Mouse (Mus musculus) thymus, postnatal 14 days (tissue): ENCODE data around the gene H2afv.

Source experiments
- DNase-seq: peaks from one replicate; pipeline ENCODE4 v3.0.0; 2021

H2afv gene

GRCm38 (mm10) chr11:6444077-6444853 is at the start of gene H2afv:
H2afv (minus strand) TSS chr11:6444443.
- peak; percentile 99 for DNase-seq

GRCm38 (mm10) chr11:6489691-6490503 is 45.7 kb upstream of the H2afv start:
- DNase-seq = peak; percentile 66

- DNase-seq = no peak
These were observed 45.0 kb upstream of the H2afv start for GRCm38 (mm10) chr11:6489257-6489656.

- no peak for DNase-seq
These were observed 43.9 kb upstream of the H2afv start for GRCm38 (mm10) chr11:6488041-6488684.

GRCm38 (mm10) chr11:6487496-6487895 is 43.3 kb upstream of the H2afv start:
- DNase-seq = no peak

- no peak for DNase-seq
These were observed 42.7 kb upstream of the H2afv start for GRCm38 (mm10) chr11:6486916-6487315.

- no peak for DNase-seq
These were observed 40.2 kb upstream of the H2afv start for GRCm38 (mm10) chr11:6484244-6484959.

- DNase-seq = no peak
These were observed 38.9 kb upstream of the H2afv start for GRCm38 (mm10) chr11:6483103-6483502.

GRCm38 (mm10) chr11:6481669-6482185 is 37.5 kb upstream of the H2afv start:
- DNase-seq = no peak

- no peak for DNase-seq
These were observed 36.6 kb upstream of the H2afv start for GRCm38 (mm10) chr11:6480681-6481405.

- no peak for DNase-seq
These were observed 35.9 kb upstream of the H2afv start for GRCm38 (mm10) chr11:6480191-6480590.

GRCm38 (mm10) chr11:6479231-6479630 is 35.0 kb upstream of the H2afv start:
- DNase-seq = no peak

GRCm38 (mm10) chr11:6477350-6477749 is 33.1 kb upstream of the H2afv start:
- no peak for DNase-seq

GRCm38 (mm10) chr11:6476876-6477275 is 32.6 kb upstream of the H2afv start:
- DNase-seq = no peak

- peak; percentile 96 for DNase-seq
These were observed 31.7 kb upstream of the H2afv start, which contains the start of gene Purb for GRCm38 (mm10) chr11:6475867-6476484. Purb (minus strand) TSS chr11:6475917.

GRCm38 (mm10) chr11:6474874-6475731 is 30.9 kb upstream of the H2afv start:
- DNase-seq = peak; percentile 76

- no peak for DNase-seq
These were observed 30.1 kb upstream of the H2afv start for GRCm38 (mm10) chr11:6474381-6474780.

GRCm38 (mm10) chr11:6472076-6472475 is 27.8 kb upstream of the H2afv start:
- no peak for DNase-seq

GRCm38 (mm10) chr11:6471493-6471892 is 27.2 kb upstream of the H2afv start:
- DNase-seq = no peak

- no peak for DNase-seq
These were observed 26.8 kb upstream of the H2afv start for GRCm38 (mm10) chr11:6471054-6471453.
